Mouse (Mus musculus) G1E (cell line): ENCODE data around the gene Tcte1. TPM values are rescaled to one million over a fixed set of nuclear protein-coding genes. Genes with fewer than 3 reads are reported as not detected.
A peak's percentile ranks its signal among the peaks of the same experiment; 100 is the strongest.

Source experiments
- ATAC-seq: 2 replicates; pipeline ENCODE4 v1.8.0; 2016; ENCODE audit warnings: mild to moderate bottlenecking; ENCODE audit not compliant: insufficient number of reproducible peaks, poor library complexity, low FRiP score, severe bottlenecking; ENCODE audit errors: extremely low read depth
- DNase-seq: peaks from one replicate; pipeline ENCODE4 v3.0.0; 2012; ENCODE audit warnings: low spot score
- H3K27me3 ChIP-seq: 2 replicates; pipeline ENCODE4 v1.6.1; 2012; ENCODE audit warnings: mild to moderate bottlenecking, low read length, inconsistent platforms; ENCODE audit not compliant: insufficient read depth
- H3K36me3 ChIP-seq: replicated peaks from 2 replicates; pipeline ENCODE3; 2012; ENCODE audit warnings: mild to moderate bottlenecking, inconsistent platforms
- H3K4me1 ChIP-seq: 2 replicates; pipeline ENCODE4 v1.6.1; 2012; ENCODE audit warnings: low read depth, low read length, inconsistent platforms, mixed read lengths; ENCODE audit not compliant: insufficient read depth
- H3K4me3 ChIP-seq: 2 replicates; pipeline ENCODE4 v1.5.1; 2012; ENCODE audit warnings: low read depth, mild to moderate bottlenecking, inconsistent platforms, low read length, moderate library complexity, mixed read lengths
- H3K9me3 ChIP-seq: replicated peaks from 2 replicates; pipeline ENCODE4 v1.6.1; 2012; ENCODE audit warnings: inconsistent platforms
- CTCF ChIP-seq: IDR thresholded peaks from 2 replicates; pipeline ENCODE4 v1.5.1; 2012; ENCODE audit warnings: low read depth, low read length, inconsistent platforms, mixed read lengths
- GATA1 ChIP-seq: IDR thresholded peaks from 2 replicates; pipeline ENCODE4 v1.6.1; 2012; ENCODE audit warnings: borderline replicate concordance, low read length, inconsistent platforms, mixed read lengths
- GATA2 ChIP-seq: IDR thresholded peaks from 2 replicates; pipeline ENCODE4 v1.6.1; 2012; ENCODE audit warnings: low read depth, low read length, inconsistent platforms, borderline replicate concordance
- POLR2AphosphoS5 ChIP-seq: IDR thresholded peaks from 2 replicates; pipeline ENCODE4 v1.6.1; 2012; ENCODE audit warnings: low read depth, low read length, inconsistent platforms; ENCODE audit not compliant: insufficient replicate concordance
- TAL1 ChIP-seq: conservative IDR thresholded peaks from 2 replicates; pipeline ENCODE4 v1.6.1; 2012; ENCODE audit warnings: low read depth, low read length, inconsistent platforms, mixed read lengths
- polyA plus RNA-seq: library from polyadenylated mRNA; stranded (reverse); fragments of >175 nt; gene quantifications from 2 replicates; pipeline ENCODE4 v1.2.3, GENCODE M21; 2012
- total RNA-seq, 2 experiments: library from RNA; stranded (forward) in 1 of 2; stranded (reverse) in 1 of 2; fragments of 200-1000 nt in 1 of 2; fragments of >200 nt in 1 of 2; fragmentation: Nextera tagmentation in 1 of 2; gene quantifications; 2 replicates each; pipeline ENCODE4 v1.2.3; 2014 to 2017

Gene Tcte1
- total and polyA plus RNA-seq, 3 experiments, result not detected

DNA sequence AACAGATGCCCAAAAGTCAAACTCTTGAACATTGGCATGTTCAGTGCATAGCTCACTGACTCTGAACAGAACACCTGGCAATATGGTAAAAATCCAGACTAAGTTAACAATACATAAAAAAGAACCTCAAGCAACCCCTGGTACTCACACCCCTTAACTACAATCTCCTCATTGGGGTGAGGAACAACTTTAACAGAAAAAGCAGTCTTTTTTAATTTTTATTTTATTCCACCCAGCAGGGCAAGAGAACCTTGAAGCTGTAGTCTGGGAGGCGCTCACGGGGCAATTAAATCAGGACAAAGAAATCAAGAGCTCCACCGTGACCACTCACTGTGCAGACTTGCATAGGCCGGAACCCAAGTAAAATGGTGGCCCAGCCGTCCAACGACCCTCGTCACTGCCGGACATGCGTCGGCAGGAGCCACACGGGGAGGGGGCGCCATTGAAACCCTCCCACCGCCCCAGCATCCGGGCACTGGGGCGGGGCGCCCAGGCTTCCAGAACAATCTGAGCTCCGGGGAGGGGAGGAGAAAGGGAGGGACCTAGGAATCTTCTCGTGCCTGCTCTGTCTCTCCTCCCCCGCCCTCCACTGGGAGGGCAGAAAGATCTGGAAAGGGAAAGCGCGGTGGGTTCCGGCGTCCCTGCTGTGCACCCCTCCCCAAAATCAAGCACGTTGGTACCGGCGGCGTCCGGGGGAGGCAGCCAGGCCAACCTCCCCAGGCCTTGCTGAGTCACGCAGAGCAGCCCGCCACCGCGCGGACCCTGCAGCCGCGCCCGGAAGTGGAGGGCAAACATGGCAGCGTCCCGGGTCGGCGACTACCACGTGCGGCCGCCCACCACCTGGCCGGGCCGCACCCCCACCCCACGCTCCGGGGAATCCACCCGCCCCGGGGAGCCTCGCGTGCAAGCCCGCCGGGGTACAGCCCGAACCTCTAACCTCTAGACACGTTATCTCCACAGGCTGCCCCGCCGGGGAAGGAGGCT is 49.2 kb downstream of the Tcte1 start:
- H3K27me3 ChIP-seq, result no peaks in the 10 kb centered on the region
- no peaks in the 10 kb centered on the region for H3K9me3 ChIP-seq
- peaks cover 54% of the 10 kb centered on the region for H3K36me3 ChIP-seq
- H3K4me3 ChIP-seq, result peak overlapping the region; percentile 92
- peak; percentile 75 for DNase-seq
- ATAC-seq, result peak; percentile 11; the same call in 1 of the 2 replicates
- H3K4me1 ChIP-seq, result peaks cover 64% of the 10 kb centered on the region
- TF ChIP-seq POLR2AphosphoS5 (no peak; the same call in 1 of the 2 replicates), CTCF (no peak), GATA1 (no peak), GATA2 (no peak), TAL1 (no peak)

DNA sequence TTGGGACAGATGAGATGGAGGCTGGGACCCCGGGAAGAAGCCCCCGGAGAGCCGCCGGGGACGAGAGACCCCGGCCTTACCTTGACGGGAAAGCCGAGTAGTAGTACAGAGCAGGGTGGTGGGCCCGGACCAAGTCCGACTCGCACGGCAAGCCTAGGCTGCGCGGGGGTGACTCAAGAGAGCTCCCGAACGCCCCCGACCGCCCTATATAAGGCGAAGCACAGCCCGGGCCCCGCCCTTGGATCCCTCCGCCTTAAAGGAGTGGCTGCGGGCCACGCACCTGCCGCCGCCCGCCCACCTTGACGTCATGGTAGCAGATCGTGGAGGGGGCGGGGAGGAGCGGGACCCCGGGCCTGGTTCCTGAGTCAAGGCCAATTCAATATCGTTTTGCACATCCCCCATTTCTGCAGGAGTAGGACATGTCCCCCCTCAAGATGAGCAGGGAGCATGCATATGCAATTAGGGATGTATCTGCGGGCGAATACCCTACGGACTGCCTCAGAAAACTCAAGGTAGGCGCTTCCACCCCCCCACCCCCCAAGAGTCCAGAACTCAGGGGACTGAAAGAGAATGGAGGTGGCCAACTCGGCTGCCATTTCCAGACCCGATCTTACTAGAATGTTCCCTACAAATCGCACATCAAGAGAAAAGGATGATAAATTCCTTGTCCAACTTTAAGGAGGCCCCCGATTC is 50.0 kb downstream of the Tcte1 start, which contains the start of gene Hsp90ab1:
Gene Hsp90ab1, minus strand, starts transcription at position 185 of the 693 bp plus-strand sequence.
- Histone ChIP-seq H3K9me3 (no peaks in the 10 kb centered on the region), H3K36me3 (peaks cover 48% of the 10 kb centered on the region), H3K27me3 (no peaks in the 10 kb centered on the region), H3K4me1 (peaks cover 66% of the 10 kb centered on the region), H3K4me3 (peak within 1 kb of the TSS; percentile 92)
- TF ChIP-seq POLR2AphosphoS5 (peak; percentile 84; the same call in 1 of the 2 replicates), CTCF (no peak)
- DNase-seq (peak; percentile 93), ATAC-seq (peak; percentile 52)

DNA sequence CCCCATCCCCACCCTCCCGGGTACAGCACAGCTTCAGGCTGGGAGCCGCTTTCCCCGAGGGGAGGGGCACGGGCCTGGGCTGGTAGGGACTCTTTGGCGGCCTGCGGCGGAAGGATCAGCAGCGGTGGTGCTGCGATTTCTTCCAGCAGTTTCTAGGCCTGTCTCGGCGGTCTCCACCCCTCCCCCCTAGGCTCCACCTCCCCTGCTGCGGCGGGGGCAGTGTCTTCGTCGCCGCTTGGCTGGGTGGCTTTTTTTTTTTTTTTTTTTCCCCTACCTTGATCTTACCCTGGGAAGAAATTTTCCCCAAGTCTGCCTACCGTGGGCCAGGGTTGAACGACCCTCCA is 50.5 kb downstream of the Tcte1 start:
- Histone ChIP-seq H3K9me3 (no peaks in the 10 kb centered on the region), H3K4me3 (peak overlapping the region; percentile 92), H3K27me3 (no peaks in the 10 kb centered on the region), H3K4me1 (peaks cover 66% of the 10 kb centered on the region), H3K36me3 (peaks cover 43% of the 10 kb centered on the region)
- ATAC-seq, result peak; percentile 50
- TF ChIP-seq GATA2, result no peak
- no peak for TF ChIP-seq TAL1
- TF ChIP-seq GATA1, result no peak
- TF ChIP-seq CTCF, result no peak
- no peak for TF ChIP-seq POLR2AphosphoS5
- DNase-seq, result peak; percentile 84

DNA sequence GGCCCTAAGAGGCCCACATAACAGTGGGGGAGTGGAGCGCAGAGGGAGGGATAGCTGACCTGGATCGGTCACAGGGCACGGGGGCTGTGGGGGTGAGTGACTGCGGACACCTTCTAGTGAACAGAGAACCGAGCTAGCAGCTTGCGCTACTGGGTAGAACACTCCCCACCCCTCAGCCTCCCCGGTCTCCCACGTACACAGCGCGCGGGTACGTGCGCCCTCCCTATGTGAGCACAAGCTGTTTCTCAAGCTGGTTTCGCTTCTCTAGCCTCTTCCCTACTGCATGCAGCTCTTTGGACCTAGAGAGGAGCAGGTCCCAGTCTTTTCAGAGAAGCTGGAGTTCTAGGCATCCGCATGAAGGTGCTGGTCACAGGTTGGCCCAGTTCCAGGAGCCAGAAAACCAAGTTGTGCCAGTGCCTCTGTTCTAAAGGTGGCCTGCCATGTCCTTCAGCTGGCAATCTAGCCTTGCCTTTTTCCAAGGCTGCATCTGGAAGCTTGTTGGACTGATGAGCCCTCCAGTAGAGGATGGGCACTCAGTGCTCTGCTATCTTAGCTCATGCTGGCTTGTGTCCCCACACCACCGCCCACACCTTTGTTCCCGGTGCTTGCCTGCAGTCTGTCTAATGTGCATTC is 51.0 kb downstream of the Tcte1 start:
- TF ChIP-seq POLR2AphosphoS5 (no peak), GATA1 (no peak), TAL1 (no peak), CTCF (no peak), GATA2 (no peak)
- no peaks in the 10 kb centered on the region for H3K9me3 ChIP-seq
- H3K4me3 ChIP-seq, result peak overlapping the region; percentile 92
- ATAC-seq (peak; percentile 41), DNase-seq (peak; percentile 74)
- peaks cover 61% of the 10 kb centered on the region for H3K4me1 ChIP-seq
- H3K36me3 ChIP-seq, result peaks cover 38% of the 10 kb centered on the region
- no peaks in the 10 kb centered on the region for H3K27me3 ChIP-seq

DNA sequence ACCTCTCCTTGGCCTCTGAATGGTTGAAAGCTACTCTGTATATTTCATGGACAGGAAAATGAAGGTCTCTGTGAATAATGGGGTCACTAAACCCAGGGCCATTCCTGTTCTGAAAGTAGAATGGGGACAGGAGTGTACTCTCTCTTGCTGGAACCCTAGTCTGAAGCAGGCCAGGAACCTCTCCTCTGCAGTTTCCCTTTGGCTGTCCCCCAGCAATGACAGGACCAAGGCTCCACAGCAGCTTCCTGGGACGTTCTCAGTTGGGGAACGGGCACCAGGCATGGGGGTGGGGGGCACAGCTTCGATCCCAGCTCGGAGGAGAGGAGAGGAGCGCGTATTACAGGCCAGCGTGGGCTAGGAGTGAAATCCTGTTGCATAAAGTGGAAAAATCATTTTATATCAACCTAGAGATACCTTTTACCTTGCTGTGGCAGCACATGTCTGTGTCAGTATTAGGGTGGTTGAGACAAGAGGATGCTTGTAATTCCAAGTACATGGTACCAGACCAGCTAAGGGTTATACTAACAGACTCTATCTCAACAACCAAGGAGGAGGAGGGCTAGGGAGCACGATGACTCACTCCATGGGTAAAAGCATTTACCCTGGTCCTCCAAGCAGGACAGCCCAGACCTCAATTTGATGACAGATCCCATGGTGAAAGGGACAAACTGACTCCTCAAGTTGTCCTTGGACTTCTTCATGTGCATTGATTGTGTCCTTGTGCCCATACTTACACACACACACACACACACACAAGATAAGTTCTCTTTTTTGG is 52.1 kb downstream of the Tcte1 start:
- TF ChIP-seq GATA2 (no peak), GATA1 (no peak), CTCF (no peak), POLR2AphosphoS5 (no peak), TAL1 (no peak)
- Histone ChIP-seq H3K9me3 (no peaks in the 10 kb centered on the region), H3K36me3 (peaks cover 33% of the 10 kb centered on the region), H3K4me3 (peak overlapping the region; percentile 22; the same call in 1 of the 2 replicates), H3K27me3 (no peaks in the 10 kb centered on the region), H3K4me1 (peaks cover 61% of the 10 kb centered on the region)
- ATAC-seq, result no peak
- no peak for DNase-seq
